Mouse (Mus musculus): ENCODE results near the gene Ntm. TPM values are rescaled to one million over a fixed set of nuclear protein-coding genes. Genes with fewer than 3 reads are reported as not detected.

Gene Ntm
- polyA plus RNA-seq, 1 experiment: 95.1 TPM

DNA sequence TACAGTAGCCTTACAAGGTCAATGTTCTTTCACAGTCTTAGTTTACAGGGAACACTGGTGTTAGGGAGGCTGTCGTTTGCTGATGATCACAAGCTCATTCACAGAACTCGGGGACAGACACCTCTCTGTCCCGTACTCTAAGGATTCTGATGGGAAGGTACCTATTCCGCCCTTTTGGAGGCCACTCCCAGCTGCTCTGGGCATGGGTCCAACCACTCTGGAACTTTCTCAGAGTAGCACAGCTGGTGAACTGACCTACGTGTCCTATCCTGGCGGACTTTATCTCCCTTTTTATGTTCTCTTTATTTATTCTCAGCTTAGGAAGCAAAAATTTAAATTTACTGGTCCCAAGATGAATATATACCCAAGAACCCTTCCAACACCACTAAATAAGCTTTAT, 280.7 kb downstream of the Ntm start:
- no peak for TF ChIP-seq POLR2A (IDR thresholded peaks at IDR 0.05; ENCODE audit: borderline replicate concordance, extremely low read depth, insufficient read depth, insufficient read length, poor library complexity, severe bottlenecking)
- TF ChIP-seq CTCF (IDR thresholded peaks at IDR 0.05; ENCODE audit: borderline replicate concordance, extremely low read depth, insufficient read depth, insufficient read length): no peak
- no peak for DNase-seq (ENCODE audit: low read depth)

DNA sequence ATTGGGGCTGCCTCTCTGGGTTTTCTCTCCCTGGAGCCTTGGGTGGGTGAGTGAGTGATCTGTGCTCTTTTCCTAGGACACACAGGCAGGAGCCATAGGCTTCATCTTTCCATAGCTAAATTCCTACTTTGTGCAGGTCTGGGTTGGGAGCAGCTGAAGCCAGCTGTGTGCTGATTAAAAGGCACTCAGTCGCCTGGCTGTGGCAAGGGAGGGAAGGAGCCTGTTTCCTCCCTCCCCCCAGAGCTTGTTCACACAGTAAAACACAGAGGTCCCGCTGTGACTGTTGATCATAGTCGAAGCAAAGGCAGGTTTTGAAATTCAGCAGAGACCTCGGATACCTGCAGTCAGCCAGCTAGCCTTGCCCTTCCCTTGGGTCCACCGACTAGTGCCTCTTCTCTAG, 282.3 kb downstream of the Ntm start:
- peak; percentile 52 for DNase-seq (ENCODE audit: low read depth)
- TF ChIP-seq POLR2A (IDR thresholded peaks at IDR 0.05; ENCODE audit: borderline replicate concordance, extremely low read depth, insufficient read depth, insufficient read length, poor library complexity, severe bottlenecking): no peak
- TF ChIP-seq CTCF (IDR thresholded peaks at IDR 0.05; ENCODE audit: borderline replicate concordance, extremely low read depth, insufficient read depth, insufficient read length): no peak

DNA sequence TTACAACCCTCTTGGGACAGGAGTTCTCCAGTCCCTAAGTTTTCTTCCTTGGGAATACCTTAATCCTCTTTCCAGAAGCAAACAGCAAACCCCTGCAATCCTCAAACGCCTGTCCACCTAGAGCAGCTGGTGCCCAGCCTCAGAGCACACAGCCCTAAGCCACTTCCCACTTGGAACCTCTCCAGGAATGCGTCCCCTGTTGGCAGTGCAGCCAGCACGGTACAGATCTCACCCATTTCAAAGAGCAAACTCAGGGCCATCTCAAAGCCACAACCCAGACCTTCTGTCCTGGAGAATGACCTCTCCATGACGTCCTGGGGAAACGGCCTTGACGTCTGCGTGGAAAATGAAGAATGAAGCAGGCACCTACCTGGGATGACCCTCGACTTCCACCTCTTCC, 289.0 kb downstream of the Ntm start:
- TF ChIP-seq POLR2A (IDR thresholded peaks at IDR 0.05; ENCODE audit: borderline replicate concordance, extremely low read depth, insufficient read depth, insufficient read length, poor library complexity, severe bottlenecking) (no peak), CTCF (IDR thresholded peaks at IDR 0.05; ENCODE audit: borderline replicate concordance, extremely low read depth, insufficient read depth, insufficient read length) (peak; percentile 11; the same call in 1 of the 2 replicates)
- DNase-seq (ENCODE audit: low read depth): peak; percentile 64

DNA sequence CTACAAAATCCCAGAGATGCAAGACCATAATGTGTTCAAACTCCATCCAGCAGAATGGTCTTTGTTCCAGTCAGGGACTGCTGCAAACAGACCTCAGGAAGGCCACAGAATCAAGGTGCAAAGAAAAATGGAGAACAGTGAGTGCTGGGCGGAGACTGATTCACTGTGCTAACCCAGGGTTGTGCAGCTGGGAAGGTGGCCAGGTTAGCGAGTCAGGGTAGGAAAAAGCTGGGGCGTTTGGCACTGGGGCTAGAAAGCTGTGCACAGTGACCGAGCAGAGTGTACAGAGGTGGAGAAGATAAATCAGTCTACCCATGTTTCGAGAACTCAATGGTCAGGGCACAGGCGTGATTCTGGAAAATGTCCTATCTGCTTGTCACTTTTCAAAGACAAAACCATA, 291.1 kb downstream of the Ntm start:
- TF ChIP-seq POLR2A (IDR thresholded peaks at IDR 0.05; ENCODE audit: borderline replicate concordance, extremely low read depth, insufficient read depth, insufficient read length, poor library complexity, severe bottlenecking) (no peak), CTCF (IDR thresholded peaks at IDR 0.05; ENCODE audit: borderline replicate concordance, extremely low read depth, insufficient read depth, insufficient read length) (no peak)
- DNase-seq (ENCODE audit: low read depth): no peak

DNA sequence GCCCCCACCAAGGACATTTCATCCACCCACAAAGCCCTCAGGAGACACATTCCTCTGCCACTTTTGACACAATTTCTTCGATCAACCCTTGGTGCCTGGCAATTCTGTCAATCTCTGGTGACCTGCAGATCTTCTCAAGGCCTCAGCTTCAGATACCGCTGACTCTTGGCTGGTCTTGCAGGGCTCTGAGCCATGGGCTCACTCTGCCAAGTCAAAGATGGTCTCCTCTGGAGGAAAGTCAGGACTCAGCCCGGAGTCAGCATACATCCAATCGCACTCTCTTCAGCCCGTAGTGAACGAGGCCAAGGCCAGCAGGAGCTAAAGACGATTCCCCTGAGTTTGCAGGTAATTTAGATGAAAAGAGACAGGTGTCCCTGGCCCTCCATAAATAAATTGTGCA, 299.7 kb downstream of the Ntm start:
- DNase-seq (ENCODE audit: low read depth): no peak
- TF ChIP-seq CTCF (IDR thresholded peaks at IDR 0.05; ENCODE audit: borderline replicate concordance, extremely low read depth, insufficient read depth, insufficient read length) (no peak), POLR2A (IDR thresholded peaks at IDR 0.05; ENCODE audit: borderline replicate concordance, extremely low read depth, insufficient read depth, insufficient read length, poor library complexity, severe bottlenecking) (no peak)

DNA sequence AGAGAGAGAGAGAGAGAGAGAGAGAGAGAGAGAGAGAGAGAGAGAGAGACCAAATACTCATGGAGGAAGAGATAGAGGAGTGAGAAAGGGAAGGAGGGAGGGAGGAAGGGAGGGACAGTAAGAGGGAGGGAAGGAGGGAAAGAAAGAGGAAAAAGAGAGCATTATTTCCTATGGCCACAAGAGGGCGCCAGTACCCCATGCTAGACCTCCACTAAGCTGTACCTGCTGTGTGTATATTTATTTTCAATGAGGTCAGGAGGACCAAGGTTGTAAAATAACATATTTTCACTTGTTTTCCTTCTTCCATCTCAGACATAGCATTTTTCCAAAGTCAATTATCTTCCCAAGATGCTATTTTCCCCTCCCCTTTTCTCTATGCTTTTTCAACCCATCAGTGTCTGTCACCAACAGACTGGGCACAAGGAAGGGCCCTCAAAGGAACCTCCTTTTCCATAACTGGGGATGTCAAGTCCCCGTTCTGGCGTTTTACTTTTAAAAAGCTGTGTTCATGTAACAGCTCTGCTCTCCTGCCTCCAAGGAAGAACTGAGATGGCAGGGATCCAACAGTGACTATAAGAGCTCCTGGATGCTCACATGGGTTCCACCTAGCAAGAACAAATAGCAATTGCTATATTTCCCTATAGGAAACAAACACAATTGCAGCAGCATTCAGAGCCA, 301.3 kb downstream of the Ntm start:
- peak; percentile 86 for TF ChIP-seq CTCF (IDR thresholded peaks at IDR 0.05; ENCODE audit: borderline replicate concordance, extremely low read depth, insufficient read depth, insufficient read length)
- TF ChIP-seq POLR2A (IDR thresholded peaks at IDR 0.05; ENCODE audit: borderline replicate concordance, extremely low read depth, insufficient read depth, insufficient read length, poor library complexity, severe bottlenecking): no peak
- peak; percentile 86 for DNase-seq (ENCODE audit: low read depth)

DNA sequence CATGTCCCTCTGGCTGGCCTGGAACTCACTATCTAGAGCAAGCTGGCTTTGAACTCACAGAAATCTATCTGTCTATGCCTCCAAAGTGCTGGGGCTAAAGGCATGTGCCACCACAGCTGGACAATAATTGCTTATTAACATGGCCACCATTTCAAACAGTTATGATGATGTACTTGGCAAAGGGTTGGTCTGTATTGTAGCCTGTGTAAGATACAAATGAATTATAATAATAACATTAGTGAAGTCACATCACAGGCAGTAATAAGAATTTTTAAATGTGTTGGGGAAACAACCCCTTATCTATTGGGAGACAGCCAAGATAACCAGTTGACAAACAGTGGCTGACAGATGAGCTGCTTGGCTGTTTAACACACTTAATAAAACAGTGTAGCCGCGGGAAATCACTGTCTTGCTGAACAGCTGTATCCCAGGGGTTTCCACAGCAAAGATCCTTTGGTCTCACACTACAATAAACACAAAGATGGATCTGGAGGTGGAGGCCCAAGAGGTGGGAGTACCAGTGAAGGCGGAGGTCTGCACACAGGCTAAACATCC, 302.8 kb downstream of the Ntm start:
- TF ChIP-seq CTCF (IDR thresholded peaks at IDR 0.05; ENCODE audit: borderline replicate concordance, extremely low read depth, insufficient read depth, insufficient read length) (no peak), POLR2A (IDR thresholded peaks at IDR 0.05; ENCODE audit: borderline replicate concordance, extremely low read depth, insufficient read depth, insufficient read length, poor library complexity, severe bottlenecking) (no peak)
- no peak for DNase-seq (ENCODE audit: low read depth)

DNA sequence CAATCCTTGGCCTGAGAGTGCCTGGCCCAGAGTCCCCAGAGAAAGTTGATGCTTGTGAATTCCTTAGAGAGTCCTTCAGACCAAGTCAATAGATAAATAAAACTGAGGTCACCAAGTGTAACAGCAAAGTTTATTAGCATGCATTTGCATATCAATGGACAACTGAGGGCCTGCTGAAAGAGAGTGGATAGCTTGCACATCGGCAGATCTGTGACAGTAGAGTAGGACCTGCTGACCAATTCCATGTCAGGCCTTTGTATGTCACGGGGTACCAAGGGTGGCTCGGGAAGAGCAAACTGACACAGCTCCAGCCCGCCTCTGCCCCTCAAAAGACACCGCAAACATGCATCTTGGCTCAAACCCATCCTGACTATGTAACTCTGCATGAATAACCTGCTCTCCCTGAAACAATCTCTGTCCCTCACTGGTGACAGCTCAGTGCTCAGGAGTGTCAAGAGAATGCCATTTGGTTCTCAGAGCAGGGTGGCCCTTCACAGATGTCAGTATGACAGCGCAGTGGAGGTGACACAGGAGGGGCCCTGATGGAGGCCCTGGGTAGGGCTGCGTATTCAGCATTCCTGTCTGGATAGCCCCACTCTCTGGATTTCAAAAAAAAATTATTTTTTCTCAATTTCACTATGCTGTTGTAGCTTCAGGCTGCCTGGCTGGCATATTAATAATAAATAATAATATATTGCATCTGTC, 305.0 kb downstream of the Ntm start:
- no peak for TF ChIP-seq POLR2A (IDR thresholded peaks at IDR 0.05; ENCODE audit: borderline replicate concordance, extremely low read depth, insufficient read depth, insufficient read length, poor library complexity, severe bottlenecking)
- no peak for TF ChIP-seq CTCF (IDR thresholded peaks at IDR 0.05; ENCODE audit: borderline replicate concordance, extremely low read depth, insufficient read depth, insufficient read length)
- DNase-seq (ENCODE audit: low read depth): no peak

DNA sequence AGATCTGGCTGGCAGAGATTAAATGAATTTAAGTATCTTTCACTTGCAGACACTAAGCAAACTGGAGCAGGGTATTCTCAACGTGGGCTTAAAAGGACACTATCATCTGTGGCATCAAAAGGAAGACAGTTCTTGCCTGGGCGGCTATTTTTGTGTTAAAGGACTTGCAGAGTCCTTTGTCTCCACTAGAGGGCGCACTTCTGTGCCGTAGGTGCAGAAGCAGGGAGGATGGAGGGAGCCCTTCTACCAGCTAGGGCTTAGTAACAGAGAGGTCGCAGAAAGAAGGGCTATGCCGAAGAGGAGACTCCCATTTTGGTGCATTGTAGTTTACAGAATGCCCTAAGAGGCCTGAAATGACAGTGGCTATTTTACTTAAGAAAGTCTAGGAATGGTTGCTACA, 308.1 kb downstream of the Ntm start:
- peak; percentile 72 for DNase-seq (ENCODE audit: low read depth)
- TF ChIP-seq CTCF (IDR thresholded peaks at IDR 0.05; ENCODE audit: borderline replicate concordance, extremely low read depth, insufficient read depth, insufficient read length) (peak; percentile 92), POLR2A (IDR thresholded peaks at IDR 0.05; ENCODE audit: borderline replicate concordance, extremely low read depth, insufficient read depth, insufficient read length, poor library complexity, severe bottlenecking) (no peak)

DNA sequence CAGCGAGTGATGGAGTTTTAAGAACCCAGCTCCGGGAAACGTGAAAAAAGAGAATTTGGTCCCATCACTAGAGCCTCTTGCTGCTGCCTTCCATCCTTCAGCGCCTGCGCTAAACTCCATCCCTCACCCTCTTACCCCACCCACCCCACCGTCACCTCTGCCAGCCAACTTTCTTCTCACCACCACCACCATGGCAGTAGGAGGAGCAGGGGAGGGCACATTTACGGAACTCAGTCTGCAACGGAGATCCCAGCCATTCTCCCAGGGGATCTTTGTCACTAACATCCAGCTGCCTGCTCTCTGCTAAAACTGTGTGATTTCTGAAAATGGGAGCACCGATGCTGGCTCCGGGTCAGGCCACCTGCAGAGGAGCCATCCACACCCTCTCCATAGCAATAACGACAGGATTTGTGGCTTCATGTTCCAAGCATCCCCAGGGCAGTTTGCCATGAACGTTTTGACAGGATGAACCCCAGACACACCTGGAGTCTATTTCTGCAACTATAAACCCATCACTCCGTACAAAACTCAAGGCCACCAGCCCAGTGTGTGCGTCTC, 309.2 kb downstream of the Ntm start:
- DNase-seq (ENCODE audit: low read depth): no peak

DNA sequence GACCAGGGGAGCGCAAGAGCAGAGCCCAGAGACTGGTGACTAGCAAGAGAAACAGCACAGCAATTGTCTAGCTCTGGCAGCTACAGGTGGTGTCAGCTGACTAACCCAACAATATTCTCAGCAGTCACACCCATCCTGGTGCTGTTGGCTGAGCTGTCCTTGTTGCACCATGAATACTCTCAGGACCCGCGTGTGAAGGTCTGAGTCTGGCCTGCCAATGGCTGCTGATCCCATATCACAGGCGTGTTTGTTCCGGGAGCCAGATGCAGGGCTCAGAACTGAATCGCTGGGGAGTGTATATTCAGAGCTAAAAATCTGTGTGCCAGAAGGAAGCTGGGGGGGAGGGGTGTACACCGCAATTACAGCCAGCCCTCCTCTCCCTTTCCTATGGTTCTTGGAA, 310.1 kb downstream of the Ntm start:
- DNase-seq (ENCODE audit: low read depth): no peak
- TF ChIP-seq POLR2A (IDR thresholded peaks at IDR 0.05; ENCODE audit: borderline replicate concordance, extremely low read depth, insufficient read depth, insufficient read length, poor library complexity, severe bottlenecking) (no peak), CTCF (IDR thresholded peaks at IDR 0.05; ENCODE audit: borderline replicate concordance, extremely low read depth, insufficient read depth, insufficient read length) (no peak)

More for the DNA sequence above, 309.2 kb downstream of the Ntm start:
- TF ChIP-seq POLR2A (IDR thresholded peaks at IDR 0.05; ENCODE audit: borderline replicate concordance, extremely low read depth, insufficient read depth, insufficient read length, poor library complexity, severe bottlenecking): no peak
- TF ChIP-seq CTCF (IDR thresholded peaks at IDR 0.05; ENCODE audit: borderline replicate concordance, extremely low read depth, insufficient read depth, insufficient read length): no peak
